Mouse (Mus musculus): Measurements from ENCODE around the gene Bmp7.

DNA sequence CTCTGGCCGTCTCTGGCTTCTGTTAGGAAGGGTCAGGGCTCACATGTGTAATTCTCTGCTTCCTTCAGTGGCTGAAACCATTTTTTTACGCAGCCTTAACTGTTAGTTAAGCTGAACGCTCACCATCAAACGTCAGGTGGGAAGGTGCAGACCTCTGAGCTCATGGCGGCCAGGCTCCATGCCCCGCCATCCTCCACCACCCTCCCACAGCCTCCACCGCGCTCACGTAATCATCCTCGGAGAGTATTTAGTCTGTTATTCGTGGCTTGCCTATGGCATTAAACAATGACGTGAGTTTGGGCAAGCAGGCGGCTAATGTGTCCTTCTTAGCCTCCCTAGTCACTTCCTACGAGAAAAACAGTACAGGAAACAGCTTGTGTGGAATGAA is 76.7 kb downstream of the Bmp7 start:
- TF ChIP-seq GATA1 (IDR thresholded peaks at IDR 0.05; ENCODE audit: borderline replicate concordance, low read length) (no peak), CTCF (IDR thresholded peaks at IDR 0.05; ENCODE audit: low read depth, low read length) (no peak), POLR2AphosphoS5 (IDR thresholded peaks at IDR 0.05; ENCODE audit: insufficient replicate concordance, low read depth, low read length) (no peak), TAL1 (conservative IDR thresholded peaks at IDR 0.05; ENCODE audit: low read depth, low read length) (no peak), GATA2 (IDR thresholded peaks at IDR 0.05; ENCODE audit: borderline replicate concordance, low read depth, low read length) (no peak)

Data from G1E (cell line).